Mouse (Mus musculus): ENCODE measurements around the gene Arl4c.
A peak's percentile ranks its signal among the peaks of the same experiment; 100 is the strongest.

- TF ChIP-seq CTCF (IDR thresholded peaks at IDR 0.05; ENCODE audit: low read depth, low read length) (peak; percentile 99), POLR2A (IDR thresholded peaks at IDR 0.05; ENCODE audit: extremely low read depth, insufficient read depth, low read length) (no peak)
These were observed 3.8 kb upstream of the Arl4c start for GRCm38 (mm10) chr1:88705799-88706198.
